Mouse (Mus musculus) layer of hippocampus, adult 18-20 months (tissue): Measurements from ENCODE around the gene Prkrip1. TPM values are rescaled to one million over a fixed set of nuclear protein-coding genes. Genes with fewer than 3 reads are reported as not detected.

Experiments used
- DNase-seq, 2 experiments: peaks; one replicate each; pipeline ENCODE4 v3.0.0; 2022; ENCODE audit warnings: low spot score in 2 of 2
- long read RNA-seq: library from polyadenylated mRNA; stranded (forward); transcript quantifications from one replicate; pipeline ENCODE4 v2.0.0, GENCODE M21; 2021
- total RNA-seq, 2 experiments: library from RNA; stranded (reverse); gene quantifications; 2 replicates each; pipeline ENCODE4 v1.2.3; 2021

Gene Prkrip1
- 10 to 100 TPM; 38.4 to 45.9 TPM for total RNA-seq
- long read RNA-seq, transcript Prkrip1-204 (6 exons, 3,893 nt): major isoform, 29 of 35 reads
- long read RNA-seq, partial matches to known transcripts: 0 of 35 reads
- long read RNA-seq, other reads (novel, unspliced or antisense): 6 of 35 reads

GRCm38 (mm10) chr5:136198474-136199391, at the start of gene Prkrip1:
Gene Prkrip1 (minus strand): TSS chr5:136198963.
- peak; percentile 91 to 97 for DNase-seq

- DNase-seq: no peak
These were observed 49.7 kb upstream of the Prkrip1 start for GRCm38 (mm10) chr5:136248441-136248840.

- DNase-seq: no peak
These were observed 47.7 kb upstream of the Prkrip1 start, which contains the start of gene Sh2b2 for GRCm38 (mm10) chr5:136246452-136246838. Gene Sh2b2 (minus strand): TSS chr5:136246556.

GRCm38 (mm10) chr5:136245541-136246451, 47.0 kb upstream of the Prkrip1 start:
- DNase-seq: no peak

GRCm38 (mm10) chr5:136244762-136245540, 46.2 kb upstream of the Prkrip1 start:
- DNase-seq: peak; percentile 84 to 89

GRCm38 (mm10) chr5:136243851-136244761, 45.3 kb upstream of the Prkrip1 start:
- DNase-seq: no peak

- no peak for DNase-seq
These were observed 42.4 kb upstream of the Prkrip1 start for GRCm38 (mm10) chr5:136241161-136241560.

DNA sequence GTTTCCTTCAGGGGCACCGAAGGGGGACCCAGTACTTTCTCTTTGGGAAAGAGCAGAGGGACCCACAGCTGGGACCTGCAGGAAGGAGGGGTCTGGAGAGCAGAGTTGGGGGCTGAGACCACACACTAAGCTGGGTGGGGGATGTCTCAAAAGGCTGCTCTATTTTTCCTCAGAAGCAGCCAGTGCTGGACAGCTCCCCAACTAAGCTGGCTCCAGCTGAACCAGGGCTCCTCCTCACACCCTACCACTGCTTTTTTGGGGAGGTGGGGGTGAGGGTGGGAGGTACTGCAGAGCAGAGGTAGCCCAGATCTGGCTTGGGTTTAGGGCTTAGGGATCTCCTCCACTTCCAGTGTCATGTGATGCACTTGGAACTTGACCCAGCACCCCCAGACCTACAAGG, 41.6 kb upstream of the Prkrip1 start:
- DNase-seq: no peak

GRCm38 (mm10) chr5:136237607-136238006, 38.8 kb upstream of the Prkrip1 start:
- DNase-seq: no peak

DNA sequence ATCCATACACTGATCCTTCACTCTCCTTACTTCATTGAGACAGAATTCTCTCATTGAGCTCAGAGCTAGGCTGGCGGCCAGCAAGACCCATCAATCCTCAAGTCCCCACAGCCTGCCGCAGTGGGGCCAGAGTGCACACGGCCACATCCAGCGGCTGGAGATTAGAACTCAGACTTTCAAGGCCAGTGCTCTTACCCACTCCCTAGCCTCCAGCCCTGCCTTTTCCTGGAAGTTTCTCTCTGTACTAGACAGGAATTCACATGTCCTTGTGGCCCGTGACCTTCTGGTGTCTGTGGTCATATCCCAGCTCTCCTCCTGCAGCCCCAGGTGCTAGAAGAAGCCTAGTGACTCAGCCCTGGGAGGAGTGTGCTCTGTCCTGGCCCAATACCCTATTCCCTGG, 37.8 kb upstream of the Prkrip1 start:
- DNase-seq: no peak

DNA sequence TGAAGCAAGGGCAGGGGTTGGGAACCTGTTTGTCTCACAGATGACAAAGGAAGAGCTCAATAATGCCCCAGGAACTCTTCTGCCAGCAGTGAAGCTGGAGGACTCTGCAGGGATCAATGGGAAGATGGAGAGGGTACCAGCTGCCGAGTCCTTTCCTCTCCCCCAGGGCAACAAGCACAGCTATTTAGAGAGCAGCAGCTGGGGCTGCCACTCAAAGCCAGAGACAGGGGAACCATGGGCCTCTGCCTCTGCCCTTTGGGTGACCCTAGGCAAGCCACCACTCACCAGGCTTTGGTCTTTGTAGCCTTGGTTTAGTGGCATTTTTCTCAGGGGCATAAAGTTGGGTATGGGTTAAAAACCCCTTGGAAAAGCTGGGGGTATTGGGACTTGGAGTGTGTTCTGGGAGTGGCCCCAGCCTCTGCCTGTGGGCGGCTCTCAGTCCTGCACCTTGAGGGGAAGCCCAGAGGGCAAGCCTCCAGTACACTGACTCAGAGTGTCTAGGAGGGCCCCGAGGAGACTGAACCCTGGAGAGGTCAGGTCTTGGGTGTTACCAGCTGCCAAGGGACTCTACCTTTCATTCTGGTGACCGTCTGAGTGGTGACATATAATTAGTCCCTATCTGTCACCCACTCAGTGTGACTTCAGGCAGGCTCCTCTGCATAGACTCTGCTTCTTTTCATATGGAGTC, 31.7 kb upstream of the Prkrip1 start:
- DNase-seq: no peak

- DNase-seq: no peak
These were observed 27.6 kb upstream of the Prkrip1 start for GRCm38 (mm10) chr5:136226246-136226876.

- no peak for DNase-seq
These were observed 19.8 kb upstream of the Prkrip1 start for GRCm38 (mm10) chr5:136218585-136218984.

DNA sequence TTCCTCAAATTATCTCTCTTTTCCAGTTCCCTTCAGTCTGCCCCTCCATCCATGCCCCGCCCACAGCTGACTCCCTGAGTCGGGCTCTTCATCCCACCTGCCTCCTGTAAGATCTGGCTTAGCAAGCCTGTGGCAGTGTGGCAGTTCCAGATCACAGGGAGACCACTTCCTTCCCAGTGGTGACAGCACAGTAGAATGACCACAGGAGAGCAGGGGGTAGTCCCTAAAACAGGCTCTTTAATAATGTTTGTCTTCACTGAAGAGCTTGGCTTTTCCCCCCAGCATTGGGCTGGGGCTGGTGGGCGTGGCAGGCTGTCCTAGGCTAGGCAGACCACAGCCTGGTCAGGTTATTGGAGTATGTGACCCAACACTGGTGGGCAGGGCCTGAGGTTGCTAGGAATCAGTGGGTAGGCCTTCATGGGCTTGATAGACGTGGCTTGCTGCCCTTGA, 19.2 kb upstream of the Prkrip1 start:
- DNase-seq: no peak

- DNase-seq: no peak
These were observed 18.4 kb upstream of the Prkrip1 start for GRCm38 (mm10) chr5:136217004-136217665.

DNA sequence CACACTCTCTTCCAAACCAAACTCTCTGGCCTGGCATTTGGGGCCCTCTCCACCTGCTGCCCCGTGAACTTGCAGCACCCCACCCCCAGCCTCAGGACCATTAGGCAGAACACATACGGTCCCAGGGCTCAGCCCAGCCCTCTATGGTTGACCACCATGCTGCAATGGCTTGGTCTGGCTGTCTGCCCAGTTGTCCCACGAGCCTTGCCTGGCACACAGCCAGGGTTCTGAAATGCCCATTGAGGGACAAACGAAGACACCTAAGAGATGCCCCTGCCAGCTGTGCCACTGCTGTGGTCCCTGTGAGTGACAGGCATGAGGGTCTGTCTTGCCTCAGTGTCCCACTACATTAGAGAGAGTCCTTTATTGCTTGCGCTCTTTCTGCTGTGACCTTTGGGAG, 17.2 kb upstream of the Prkrip1 start:
- no peak for DNase-seq

DNA sequence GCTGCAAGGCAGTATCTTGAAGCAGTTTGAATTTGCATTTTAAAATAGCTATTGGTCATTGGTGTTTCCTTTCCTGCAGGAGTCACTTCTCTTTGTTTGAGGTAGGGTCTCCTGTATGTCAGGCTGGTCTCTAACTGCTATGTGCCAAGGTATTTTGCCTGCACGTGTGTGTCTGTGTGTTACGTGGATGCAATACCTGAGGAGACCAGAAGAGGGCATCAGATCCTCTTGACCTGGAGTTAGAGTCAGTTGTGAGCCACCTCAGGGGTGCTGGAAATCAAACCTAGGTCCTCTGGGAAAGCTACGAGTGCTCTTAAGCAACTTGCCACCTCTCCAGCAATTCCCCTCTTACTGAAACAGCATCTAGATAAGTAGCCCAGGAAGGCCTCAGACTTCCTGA, 16.4 kb upstream of the Prkrip1 start:
- DNase-seq: no peak

- no peak for DNase-seq
These were observed 15.0 kb upstream of the Prkrip1 start for GRCm38 (mm10) chr5:136213716-136214115.
